Mouse (Mus musculus) liver, adult 2 months (tissue): Measurements from ENCODE around the gene Bmpr2.

Source experiments
- CTCF ChIP-seq: fragments of 200-500 bp; IDR thresholded peaks from 2 replicates; pipeline ENCODE4 v1.5.1; 2011; ENCODE audit warnings: low read depth, low read length, control low read depth
- POLR2A ChIP-seq: fragments of 200-500 bp; IDR thresholded peaks from 2 replicates; pipeline ENCODE4 v1.6.1; 2011; ENCODE audit warnings: low read length, control low read depth; ENCODE audit not compliant: insufficient read depth; ENCODE audit errors: extremely low read depth

DNA sequence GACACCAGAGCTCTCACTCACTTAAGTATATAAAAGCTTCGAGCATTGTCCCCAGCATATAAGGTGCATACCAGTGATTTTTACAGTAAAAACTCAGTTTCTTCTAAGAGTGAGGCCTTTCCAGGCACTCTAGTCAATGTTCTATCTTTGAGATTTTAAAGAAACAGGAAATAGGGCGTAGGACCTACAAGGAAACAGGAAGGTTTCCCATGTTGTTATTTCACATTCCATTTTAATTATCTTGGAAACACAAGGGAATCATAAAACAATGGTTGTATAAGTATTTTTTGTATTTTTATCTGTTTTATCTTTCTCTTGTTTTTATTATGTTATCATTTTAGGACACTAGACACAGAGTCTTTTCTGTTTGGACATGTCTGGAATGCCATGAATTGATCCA lies 34.7 kb downstream of the Bmpr2 start:
- no peak for TF ChIP-seq CTCF
- no peak for TF ChIP-seq POLR2A
